Mouse (Mus musculus) CD4-positive, CD25-positive, alpha-beta regulatory T cell, adult 2 months (primary cell): ENCODE results near the gene Btbd10.

ENCODE experiments used
- DNase-seq: peaks from one replicate; pipeline ENCODE4 v3.0.0-alpha.2; 2012; ENCODE audit warnings: low read depth, low spot score

The Btbd10 gene

DNA sequence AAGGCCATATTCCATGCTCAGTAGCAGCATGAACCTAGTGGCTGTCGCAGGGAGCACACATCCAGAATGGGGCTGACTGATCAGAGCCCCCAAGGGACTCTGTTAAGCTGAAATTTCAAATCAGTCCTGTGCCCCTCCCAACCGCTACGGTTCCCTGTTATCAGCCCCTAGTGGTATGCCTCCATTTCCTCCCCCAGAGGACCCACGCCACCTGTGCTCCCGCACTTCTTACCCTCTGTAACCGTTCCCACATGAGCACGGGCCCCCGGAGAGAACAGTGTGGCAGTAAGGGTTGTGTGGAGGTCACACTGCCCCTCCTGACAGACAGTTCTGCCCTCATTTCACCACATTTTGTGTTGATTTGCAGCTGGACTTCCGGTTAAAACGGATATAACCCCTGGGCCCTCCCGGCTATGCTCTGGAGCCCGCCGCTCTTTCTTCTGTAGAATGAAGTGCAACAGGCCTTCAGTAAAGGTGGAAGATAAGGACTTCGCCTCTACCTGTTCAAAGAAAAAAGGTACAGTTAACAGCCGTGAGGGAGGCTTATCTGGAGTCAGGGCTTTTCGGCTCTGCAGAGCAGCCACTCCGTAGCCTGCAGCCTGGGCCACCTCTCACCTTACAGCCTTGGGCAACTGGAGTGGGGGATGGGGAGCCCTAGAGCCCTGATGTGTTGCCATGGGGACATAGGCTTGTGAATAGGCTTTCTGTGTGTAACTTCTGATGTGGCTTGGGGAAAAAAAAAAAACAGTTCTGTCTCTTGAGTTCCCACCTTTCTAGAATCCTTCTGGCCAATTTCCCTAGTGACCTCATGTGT lies 73.9 kb downstream of the Btbd10 start:
- peak; percentile 51 for DNase-seq

DNA sequence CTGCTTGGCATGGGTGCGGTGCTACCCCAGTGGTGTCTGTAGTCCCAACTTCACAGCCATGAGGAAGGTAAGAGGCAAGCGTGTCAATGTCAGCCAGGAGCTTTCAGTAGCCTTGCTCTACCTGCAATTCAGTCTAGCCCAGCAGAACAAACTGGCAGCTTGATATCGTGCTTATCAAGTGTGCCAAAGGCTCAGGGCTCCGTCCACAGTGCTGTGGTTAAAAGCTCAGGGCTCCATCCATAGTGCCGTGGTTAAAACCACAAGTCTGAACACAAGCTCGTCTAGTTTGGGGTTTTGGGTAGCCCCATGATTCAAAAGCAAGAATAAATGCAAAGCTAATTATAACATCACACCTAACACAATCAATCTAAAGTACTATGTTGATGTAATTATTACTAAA lies 74.6 kb downstream of the Btbd10 start:
- no peak for DNase-seq

DNA sequence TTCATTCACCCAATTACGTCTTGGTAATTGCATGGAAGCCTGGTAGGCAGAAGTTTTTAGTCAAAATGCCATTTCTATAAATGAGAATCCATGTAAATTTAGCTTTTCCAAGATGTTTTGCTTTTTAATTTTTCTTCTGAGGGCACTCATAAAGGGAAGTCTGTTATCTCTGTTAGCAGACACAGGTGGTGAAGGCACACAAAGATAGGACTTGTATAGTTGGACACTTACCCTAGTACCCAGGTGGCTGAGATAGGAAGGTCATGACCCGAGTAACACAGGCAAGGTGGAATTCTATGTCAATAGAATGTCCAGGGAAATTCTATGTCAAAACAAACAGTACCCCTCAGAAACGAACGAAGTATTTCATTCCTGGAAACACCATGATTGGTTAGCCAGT lies 77.0 kb downstream of the Btbd10 start:
- no peak for DNase-seq

DNA sequence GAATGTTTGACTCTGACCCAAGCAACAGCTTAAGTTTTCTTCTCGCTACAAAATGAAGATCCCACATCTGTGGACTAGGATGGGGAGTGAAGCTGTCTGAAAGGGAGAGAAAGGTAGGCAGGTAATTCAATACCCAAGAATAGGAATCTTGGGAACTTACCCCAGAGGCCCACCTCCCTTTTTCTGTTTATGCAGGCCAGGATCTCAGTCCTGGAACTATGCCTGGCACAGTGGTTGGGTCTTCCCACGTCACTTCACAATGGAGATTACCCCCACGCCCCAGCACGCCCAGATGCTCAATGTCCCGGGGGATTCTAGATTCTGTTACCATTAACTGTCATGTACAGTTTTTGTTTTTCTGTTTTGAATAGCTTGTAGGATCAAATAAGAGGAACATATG lies 77.5 kb downstream of the Btbd10 start:
- no peak for DNase-seq

DNA sequence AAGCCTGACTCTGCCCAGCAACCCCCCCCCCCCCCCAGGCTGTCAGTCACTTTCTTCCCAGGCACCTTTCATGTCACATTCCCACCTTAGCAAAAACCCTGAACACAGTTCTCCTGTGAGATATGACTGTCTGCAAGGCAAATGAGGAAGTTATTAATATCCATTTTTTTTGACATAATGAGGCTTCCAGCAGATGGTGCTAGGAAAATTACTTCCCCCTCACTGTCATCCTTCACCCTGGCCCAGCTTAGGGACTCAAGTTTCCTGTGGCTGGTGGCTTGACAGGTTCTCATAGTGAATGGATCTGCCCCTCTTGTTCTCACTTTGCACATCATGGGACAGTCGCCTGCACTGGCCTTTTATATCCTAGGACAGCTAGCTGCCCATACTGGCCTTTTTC lies 80.0 kb downstream of the Btbd10 start:
- DNase-seq, result no peak

DNA sequence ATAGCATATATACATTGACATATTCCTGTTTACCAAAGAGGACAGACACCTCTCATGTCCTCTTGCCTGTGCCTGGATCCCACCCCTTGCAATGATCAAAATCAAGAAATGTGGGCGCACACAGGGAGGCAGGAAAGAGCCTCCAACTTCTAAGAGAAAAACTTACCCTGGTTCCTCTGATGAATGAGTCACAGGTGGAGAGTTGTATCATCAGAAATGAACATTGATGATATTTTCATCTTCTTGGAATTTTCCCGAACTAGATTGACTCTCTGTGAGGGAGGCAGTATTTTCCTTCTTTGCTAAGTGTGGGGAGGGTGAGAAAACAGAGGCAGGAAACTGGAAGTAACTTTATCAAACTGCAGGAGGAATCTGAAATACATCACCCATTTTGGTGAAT lies 83.8 kb downstream of the Btbd10 start:
- DNase-seq, result no peak

DNA sequence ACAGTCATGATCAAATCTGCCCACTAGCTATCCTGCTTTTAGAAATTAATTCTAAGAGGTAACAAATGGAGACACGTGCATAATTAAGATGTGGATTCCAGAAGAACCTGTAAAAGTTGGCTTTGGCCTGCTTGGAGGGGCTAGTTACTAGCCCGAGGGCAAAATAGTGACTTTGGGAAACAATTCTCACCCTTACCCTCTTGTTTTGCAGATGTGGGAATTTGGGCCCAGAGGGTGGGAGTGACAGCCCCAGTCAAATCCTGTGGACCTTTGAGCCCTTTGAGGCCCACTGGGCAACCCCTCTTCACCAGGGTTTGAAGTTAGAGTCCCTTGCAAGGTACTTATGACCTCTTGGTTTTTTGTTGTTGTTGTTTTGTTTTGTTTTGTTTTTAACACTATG lies 89.9 kb downstream of the Btbd10 start:
- DNase-seq, result no peak

DNA sequence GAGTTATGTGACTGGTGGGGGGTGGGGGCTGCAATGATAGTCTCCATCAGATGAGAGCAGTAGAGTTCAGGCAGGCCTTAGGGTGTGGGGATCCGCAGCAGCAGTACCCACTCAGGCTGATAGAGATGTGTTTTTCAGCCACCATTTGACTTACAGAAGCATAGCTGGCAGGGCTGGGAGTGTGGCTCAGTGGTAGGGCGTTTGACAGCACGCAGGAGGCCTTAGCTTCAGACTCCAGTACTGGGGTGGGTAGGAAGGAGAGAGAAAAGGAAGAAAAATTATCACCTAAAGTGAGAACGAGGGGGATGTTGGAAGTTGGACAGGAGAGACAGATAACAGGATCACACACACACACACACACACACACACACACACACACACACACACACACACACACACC lies 90.7 kb downstream of the Btbd10 start:
- DNase-seq, result no peak

DNA sequence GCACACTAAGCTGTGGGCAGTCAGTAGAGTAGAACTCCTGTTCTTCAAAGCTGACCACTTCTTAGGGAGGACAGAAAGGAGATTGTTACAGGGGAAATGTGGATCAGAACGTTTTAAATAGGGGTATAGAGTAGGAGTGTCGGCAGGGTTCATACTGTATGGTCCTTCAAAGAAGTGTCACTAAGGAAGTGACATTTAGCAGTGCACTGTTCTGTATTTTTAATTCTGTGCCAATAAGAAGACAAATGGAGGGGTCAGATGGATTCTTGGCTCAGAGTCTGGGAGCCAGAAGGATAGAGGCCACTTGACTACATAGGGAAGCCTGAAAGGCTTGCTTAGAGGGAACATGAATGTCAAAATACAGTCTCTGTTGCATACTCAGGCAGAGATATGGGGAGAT lies 91.9 kb downstream of the Btbd10 start:
- no peak for DNase-seq

DNA sequence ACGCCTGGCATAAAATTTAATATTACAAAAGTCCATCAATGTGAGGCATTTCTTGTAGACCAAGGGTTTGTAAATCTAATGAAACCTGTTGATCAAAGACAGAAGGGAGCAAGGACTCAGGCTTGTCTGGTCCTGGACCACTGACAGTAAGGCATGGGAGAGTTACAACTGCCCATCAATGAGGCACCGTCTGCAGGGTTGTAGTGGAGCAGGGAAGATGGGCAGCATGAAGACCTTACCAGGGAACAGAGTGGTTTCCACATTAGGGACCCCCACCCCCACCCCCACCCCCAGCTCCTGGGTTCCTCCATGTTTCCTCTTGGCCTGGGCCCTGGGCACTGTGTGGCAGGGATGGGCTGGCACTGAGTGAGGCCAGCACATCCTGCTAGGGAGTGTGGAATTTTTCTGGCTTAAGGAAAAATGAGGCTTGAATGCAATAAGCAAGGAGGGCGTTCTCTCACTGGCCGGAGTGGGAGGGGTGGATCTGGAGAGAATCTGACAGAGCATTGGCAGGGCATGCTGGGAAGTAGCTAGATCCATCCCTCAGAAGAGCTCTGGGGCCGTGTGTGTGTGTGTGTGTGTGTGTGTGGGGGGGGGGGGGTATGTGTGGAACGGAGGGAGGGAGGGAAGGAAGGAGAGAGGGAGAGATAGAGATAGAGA lies 96.7 kb downstream of the Btbd10 start:
- no peak for DNase-seq

DNA sequence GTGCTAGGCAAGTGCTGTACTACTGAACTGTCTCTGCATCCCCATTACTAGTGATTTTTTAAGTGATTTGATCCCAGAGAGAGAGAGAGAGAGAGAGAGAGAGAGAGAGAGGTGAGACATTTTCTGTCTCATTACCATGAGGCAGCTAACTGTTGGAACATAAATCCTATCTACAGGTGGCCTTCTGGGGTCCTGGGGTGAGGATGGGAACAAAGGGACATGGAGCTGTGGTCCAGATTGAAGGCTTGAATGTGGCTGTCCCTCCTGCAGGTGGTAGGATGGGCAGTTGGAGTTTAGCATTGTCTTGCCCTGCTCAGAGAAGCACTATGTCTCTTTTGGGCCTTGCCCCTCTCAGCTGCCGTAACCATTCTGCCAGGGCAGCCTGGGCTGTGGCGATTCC lies 98.2 kb downstream of the Btbd10 start:
- no peak for DNase-seq

DNA sequence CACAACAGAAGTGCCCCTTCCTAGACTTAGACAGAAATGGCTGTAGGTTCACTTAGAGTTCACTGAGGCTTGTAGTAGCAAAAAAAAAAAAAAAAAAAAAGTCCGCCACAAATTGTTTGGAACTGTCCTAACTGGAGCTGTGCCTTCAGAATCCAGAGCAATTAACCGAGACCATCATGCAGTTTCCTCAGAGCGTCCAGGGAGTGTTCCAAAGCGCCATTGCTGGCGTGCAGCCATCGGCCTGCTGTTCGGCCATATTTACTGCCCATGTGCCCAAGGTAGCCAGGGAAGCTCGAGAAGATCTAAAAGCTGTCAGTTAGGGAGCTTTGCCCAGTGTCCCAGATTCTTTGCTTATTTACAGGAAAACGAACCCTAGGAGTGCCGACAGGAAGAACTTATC lies 98.6 kb downstream of the Btbd10 start:
- no peak for DNase-seq

DNA sequence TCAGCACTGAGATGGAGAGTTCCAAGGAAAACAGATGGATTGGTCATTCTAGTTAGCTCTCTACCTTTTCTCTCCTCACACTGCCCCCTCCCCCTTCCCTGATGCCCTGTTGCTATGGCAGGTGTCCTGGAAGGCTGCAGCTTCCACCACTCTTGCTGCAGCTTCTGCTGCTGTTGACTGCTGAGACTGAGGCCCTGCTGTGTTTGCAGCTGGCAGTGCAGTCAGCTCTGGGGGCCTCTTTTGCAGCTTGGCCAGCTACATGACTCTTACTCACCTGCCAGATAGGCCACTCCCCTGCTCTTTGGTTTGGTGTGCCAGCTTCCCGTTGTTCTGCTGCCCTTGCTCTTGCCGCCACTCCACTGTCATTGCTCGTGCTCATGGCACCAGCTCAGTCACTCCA lies 99.3 kb downstream of the Btbd10 start:
- DNase-seq, result no peak

DNA sequence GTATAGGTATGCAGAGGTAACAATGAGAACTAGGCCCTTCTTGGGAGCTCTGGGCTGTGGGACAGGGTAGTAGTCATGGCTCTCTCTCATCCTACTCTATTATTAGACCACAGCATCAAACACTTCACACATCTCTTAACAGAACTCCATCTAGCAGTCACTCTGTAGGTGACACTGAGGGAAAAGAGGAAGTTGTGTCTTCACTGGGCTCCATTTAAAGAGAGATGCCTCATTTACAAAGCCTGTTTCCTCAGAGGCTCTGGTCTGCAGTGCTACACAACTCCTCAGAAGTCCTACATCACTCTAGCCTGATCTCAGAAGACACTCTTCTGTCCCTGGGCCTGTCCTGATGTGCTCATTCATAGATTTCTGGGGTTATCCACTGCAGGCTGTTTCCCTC lies 100.1 kb downstream of the Btbd10 start:
- DNase-seq, result no peak

DNA sequence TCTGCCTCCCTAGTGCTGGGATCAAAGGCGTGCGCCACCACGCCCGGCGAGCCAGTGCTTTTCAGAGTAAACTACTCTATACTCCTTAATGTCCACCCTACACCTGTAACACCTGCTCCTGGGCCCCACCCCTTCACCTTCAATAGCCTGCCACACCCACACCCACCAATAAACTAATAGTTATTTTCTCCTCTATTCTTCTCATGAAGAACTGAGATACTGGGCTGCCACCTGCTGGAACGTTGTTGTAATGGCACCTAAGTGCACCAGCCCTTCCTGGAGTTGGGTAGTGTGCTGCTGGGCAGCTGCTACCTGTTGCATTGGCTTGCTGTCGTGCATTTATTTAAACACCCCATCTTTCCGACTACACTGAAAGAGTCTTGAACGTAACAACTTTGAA lies 100.9 kb downstream of the Btbd10 start:
- DNase-seq, result peak; percentile 85
